Comparison of ENCODE assay signal across 10 mouse cellular contexts in genomic region chr9:69296418-69296817, GRCm38 (mm10).
DNase-seq lines count a peak whose midpoint lies in the region; ATAC-seq lines count a peak whose summit lies in the region.
"Had no signal": no experiment of that assay in that cellular context is flagged by ENCODE, and none has a peak within 500 bp of the region (broad histone marks: within the 10 kb centered on the region; RNA-seq: fewer than 3 reads in every experiment).

No protein-coding gene starts in this region.

- no peak overlapping the region for H3K4me3 ChIP-seq in forebrain, embryonic 11.5 days (ENCODE audit: low read depth, low read length)
- no peak overlapping the region for H3K4me3 ChIP-seq in forebrain, embryonic 13.5 days
- no peak overlapping the region for H3K4me3 ChIP-seq in embryonic facial prominence, embryonic 11.5 days (ENCODE audit: low read depth, low read length)
- H3K4me3 ChIP-seq: liver, embryonic 15.5 days had no signal

- no peak overlapping the region for H3K27ac ChIP-seq in forebrain, embryonic 11.5 days (ENCODE audit: low read depth, low read length)
- H3K27ac ChIP-seq in forebrain, embryonic 13.5 days, result no peak overlapping the region
- H3K27ac ChIP-seq in embryonic facial prominence, embryonic 11.5 days (replicated peaks; ENCODE audit: low read depth, low read length), result no peak overlapping the region
- H3K27ac ChIP-seq: liver, embryonic 15.5 days had no signal

- H3K27me3 ChIP-seq in forebrain, embryonic 11.5 days (ENCODE audit: control insufficient read depth, insufficient read depth, low read length), result peaks cover 6% of the 10 kb centered on the region; the same call in 1 of the 2 replicates
- H3K27me3 ChIP-seq in forebrain, embryonic 13.5 days, result peaks cover 43% of the 10 kb centered on the region
- no peaks in the 10 kb centered on the region for H3K27me3 ChIP-seq in embryonic facial prominence, embryonic 11.5 days (ENCODE audit: control insufficient read depth, insufficient read depth, low read length)

- no peak overlapping the region for H3K9ac ChIP-seq in forebrain, embryonic 11.5 days (ENCODE audit: low read length)
- no peak overlapping the region for H3K9ac ChIP-seq in forebrain, embryonic 13.5 days
- no peak overlapping the region for H3K9ac ChIP-seq in embryonic facial prominence, embryonic 11.5 days (replicated peaks; ENCODE audit: low read length)
- H3K9ac ChIP-seq: liver, embryonic 15.5 days had no signal

- no peaks in the 10 kb centered on the region for H3K9me3 ChIP-seq in forebrain, embryonic 11.5 days (ENCODE audit: control insufficient read depth, low read length)
- no peaks in the 10 kb centered on the region for H3K9me3 ChIP-seq in forebrain, embryonic 13.5 days (replicated peaks)
- H3K9me3 ChIP-seq in embryonic facial prominence, embryonic 11.5 days (replicated peaks; ENCODE audit: control insufficient read depth, low read length), result no peaks in the 10 kb centered on the region
- H3K9me3 ChIP-seq: G1E; liver, embryonic 15.5 days had no signal

- ATAC-seq in forebrain, embryonic 11.5 days (replicated peaks; ENCODE audit: low FRiP score), result no peak
- ATAC-seq in forebrain, embryonic 13.5 days, result no peak
- ATAC-seq in embryonic facial prominence, embryonic 11.5 days (replicated peaks; ENCODE audit: insufficient number of reproducible peaks, low FRiP score, low TSS enrichment, low read depth), result no peak
- ATAC-seq in monocyte, adult 5-6 weeks (replicated peaks; ENCODE audit: insufficient number of reproducible peaks, low FRiP score, low TSS enrichment, poor library complexity, severe bottlenecking), result no peak

- no peaks in the 10 kb centered on the region for H3K36me3 ChIP-seq in forebrain, embryonic 11.5 days (ENCODE audit: control insufficient read depth, insufficient read depth, low read length)
- H3K36me3 ChIP-seq in forebrain, embryonic 13.5 days (ENCODE audit: poor library complexity, severe bottlenecking), result no peaks in the 10 kb centered on the region
- no peaks in the 10 kb centered on the region for H3K36me3 ChIP-seq in embryonic facial prominence, embryonic 11.5 days (replicated peaks; ENCODE audit: control insufficient read depth, insufficient read depth, low read depth, low read length)
- H3K36me3 ChIP-seq: G1E; liver, embryonic 15.5 days had no signal

- peaks cover 3% of the 10 kb centered on the region; the same call in 1 of the 2 replicates for H3K4me1 ChIP-seq in forebrain, embryonic 11.5 days (replicated peaks; ENCODE audit: control insufficient read depth, insufficient read depth, low read length)
- H3K4me1 ChIP-seq in forebrain, embryonic 13.5 days, result peaks cover 3% of the 10 kb centered on the region
- H3K4me1 ChIP-seq in embryonic facial prominence, embryonic 11.5 days (ENCODE audit: control insufficient read depth, insufficient read depth, low read length), result peaks cover 4% of the 10 kb centered on the region; the same call in 1 of the 2 replicates

- no peak overlapping the region for H3K4me2 ChIP-seq in forebrain, embryonic 11.5 days (ENCODE audit: low read depth, low read length, severe bottlenecking)
- no peak overlapping the region for H3K4me2 ChIP-seq in forebrain, embryonic 13.5 days
- no peak overlapping the region for H3K4me2 ChIP-seq in embryonic facial prominence, embryonic 11.5 days (ENCODE audit: low read depth, low read length)
- H3K4me2 ChIP-seq: liver, embryonic 15.5 days had no signal

- 20% methylated on average over 2 of the region's 2 CpGs for WGBS in forebrain, embryonic 11.5 days
- WGBS in forebrain, embryonic 13.5 days, result 9% methylated on average over 2 of the region's 2 CpGs
- 16% methylated on average over 2 of the region's 2 CpGs for WGBS in embryonic facial prominence, embryonic 11.5 days

- DNase-seq in forebrain, embryonic 11.5 days (ENCODE audit: low spot score), result peak; percentile 67
- peak; percentile 52 for DNase-seq in thymus, postnatal 0 days (ENCODE audit: low spot score)
- DNase-seq in thymus, postnatal 36 days, result no peak
- DNase-seq in embryonic facial prominence, embryonic 11.5 days (ENCODE audit: low spot score), result peak; percentile 83
- DNase-seq in kidney, postnatal 36 days, result peak; percentile 85 to 87
- peak; percentile 35 to 75 for DNase-seq in lung, postnatal 4 days

Comparison
In these comparisons a context has a peak if more than half of its experiments do, and no peak if none do; other contexts are left out.
1. DNase-seq: peak in forebrain, embryonic 11.5 days (single experiment), thymus, postnatal 0 days (single experiment), embryonic facial prominence, embryonic 11.5 days (single experiment), kidney, postnatal 36 days (2 of 2) and lung, postnatal 4 days (2 of 2); none in thymus, postnatal 36 days (0 of 2).